Mouse (Mus musculus) forebrain, embryonic 12.5 days (tissue): ENCODE measurements at regions not wholly inside any gene's neighbourhood (a gene's known extent, or its start where the extent isn't known, plus 50 kb on each side); places are given as distances from the start of the nearest gene placed in this dataset.

Experiments
- ATAC-seq: fragments of 200-750 bp; cut with Nextera tagmentation; 2 replicates; pipeline ENCODE4 v1.8.0; 2017; ENCODE audit warnings: moderate TSS enrichment; ENCODE audit not compliant: low FRiP score
- H3K27ac ChIP-seq: fragments of 300-500 bp; sonication (generic); 2 replicates; pipeline ENCODE4 v1.5.1; 2016; ENCODE audit warnings: mild to moderate bottlenecking
- H3K27me3 ChIP-seq: fragments of 300-500 bp; sonication (generic); 2 replicates; pipeline ENCODE4 v1.6.1; 2016; ENCODE audit warnings: mild to moderate bottlenecking
- H3K36me3 ChIP-seq: fragments of 300-500 bp; sonication (generic); replicated peaks from 2 replicates; pipeline ENCODE4 v1.6.1; 2016; ENCODE audit warnings: mild to moderate bottlenecking
- H3K4me1 ChIP-seq: fragments of 300-500 bp; sonication (generic); 2 replicates; pipeline ENCODE4 v1.6.1; 2016
- H3K4me2 ChIP-seq: fragments of 300-500 bp; sonication (generic); 2 replicates; pipeline ENCODE4 v1.6.1; 2016; ENCODE audit warnings: mild to moderate bottlenecking, moderate library complexity
- H3K4me3 ChIP-seq: fragments of 300-500 bp; sonication (generic); replicated peaks from 2 replicates; pipeline ENCODE4 v1.5.1; 2016; ENCODE audit warnings: mild to moderate bottlenecking
- H3K9ac ChIP-seq: fragments of 300-500 bp; sonication (generic); 2 replicates; pipeline ENCODE4 v1.6.1; 2016; ENCODE audit warnings: mild to moderate bottlenecking
- H3K9me3 ChIP-seq: fragments of 300-500 bp; sonication (generic); 2 replicates; pipeline ENCODE4 v1.6.1; 2016
- WGBS: fragments of 180-500 bp; shearing (Covaris S2); methylation state at CpG from one replicate; pipeline ENCODE4 v1.1.7; 2016; 5-methylcytosine and 5-hydroxymethylcytosine counted together

GRCm38 (mm10) chr1:128672306-128672705, 80.2 kb upstream of the Cxcr4 start:
- Histone ChIP-seq H3K4me1 (peaks cover 15% of the 10 kb centered on the region), H3K4me2 (no peak overlapping the region), H3K4me3 (no peak overlapping the region), H3K27me3 (0 out of 2 replicates have a peak, but pooled peaks cover 3% of the 10 kb centered on the region), H3K36me3 (no peaks in the 10 kb centered on the region), H3K9ac (no peak overlapping the region), H3K9me3 (0 out of 2 replicates have a peak, but pooled peaks cover 5% of the 10 kb centered on the region), H3K27ac (no peak overlapping the region)
- WGBS, result 98% methylated on average over 3 of the region's 3 CpGs
- ATAC-seq, result no peak

DNA sequence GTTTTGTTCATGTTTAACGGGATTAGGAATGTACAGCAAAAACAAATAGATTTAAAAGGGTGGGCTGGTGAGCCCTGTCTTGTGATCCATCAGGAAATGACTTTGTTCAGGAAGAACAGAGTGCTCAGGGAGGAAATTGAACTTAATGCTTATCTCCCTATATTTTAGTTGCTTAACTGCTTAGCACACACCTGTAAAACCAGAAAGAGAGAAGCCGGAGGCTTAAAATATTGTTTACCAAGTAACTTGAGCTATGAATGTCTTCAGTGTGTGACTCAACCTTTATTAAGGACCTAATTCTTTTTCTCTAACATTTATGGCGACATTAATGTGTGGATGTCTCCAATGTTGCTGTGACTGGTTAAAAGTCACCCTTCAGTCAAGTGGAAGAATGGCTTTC, 79.4 kb upstream of the Cxcr4 start:
- 90% methylated on average over 3 of the region's 3 CpGs for WGBS
- no peak for ATAC-seq
- H3K27me3 ChIP-seq, result 0 out of 2 replicates have a peak, but pooled peaks cover 3% of the 10 kb centered on the region

GRCm38 (mm10) chr1:128671016-128671415, 78.9 kb upstream of the Cxcr4 start:
- Histone ChIP-seq H3K4me3 (no peak overlapping the region), H3K9ac (no peak overlapping the region), H3K27me3 (0 out of 2 replicates have a peak, but pooled peaks cover 3% of the 10 kb centered on the region), H3K4me2 (no peak overlapping the region), H3K4me1 (peaks cover 15% of the 10 kb centered on the region), H3K9me3 (0 out of 2 replicates have a peak, but pooled peaks cover 5% of the 10 kb centered on the region), H3K36me3 (no peaks in the 10 kb centered on the region), H3K27ac (no peak overlapping the region)
- no peak for ATAC-seq
- 68% methylated on average over 5 of the region's 5 CpGs for WGBS

More for the DNA sequence above, 79.4 kb upstream of the Cxcr4 start:
- Histone ChIP-seq H3K9me3 (0 out of 2 replicates have a peak, but pooled peaks cover 5% of the 10 kb centered on the region), H3K4me1 (peaks cover 15% of the 10 kb centered on the region), H3K4me3 (no peak overlapping the region), H3K9ac (no peak overlapping the region), H3K36me3 (no peaks in the 10 kb centered on the region), H3K4me2 (no peak overlapping the region), H3K27ac (no peak overlapping the region)

- 0 out of 2 replicates have a peak, but pooled peaks cover 3% of the 10 kb centered on the region for H3K27me3 ChIP-seq
- peaks cover 18% of the 10 kb centered on the region for H3K4me1 ChIP-seq
- H3K27ac ChIP-seq, result 0 out of 2 replicates have a peak overlapping the region, but pooled peaks have one; percentile 37
- no peak overlapping the region for H3K9ac ChIP-seq
- 0 out of 2 replicates have a peak, but pooled peaks cover 5% of the 10 kb centered on the region for H3K9me3 ChIP-seq
- H3K4me3 ChIP-seq, result no peak overlapping the region
- H3K4me2 ChIP-seq, result no peak overlapping the region
- no peaks in the 10 kb centered on the region for H3K36me3 ChIP-seq
- ATAC-seq, result peak; percentile 57
- WGBS, result 8% methylated on average over 2 of the region's 2 CpGs
These were observed 77.2 kb upstream of the Cxcr4 start for GRCm38 (mm10) chr1:128669241-128669666.

- 66% methylated on average over 6 of the region's 6 CpGs for WGBS
These were observed 76.6 kb upstream of the Cxcr4 start for GRCm38 (mm10) chr1:128668718-128669117.

DNA sequence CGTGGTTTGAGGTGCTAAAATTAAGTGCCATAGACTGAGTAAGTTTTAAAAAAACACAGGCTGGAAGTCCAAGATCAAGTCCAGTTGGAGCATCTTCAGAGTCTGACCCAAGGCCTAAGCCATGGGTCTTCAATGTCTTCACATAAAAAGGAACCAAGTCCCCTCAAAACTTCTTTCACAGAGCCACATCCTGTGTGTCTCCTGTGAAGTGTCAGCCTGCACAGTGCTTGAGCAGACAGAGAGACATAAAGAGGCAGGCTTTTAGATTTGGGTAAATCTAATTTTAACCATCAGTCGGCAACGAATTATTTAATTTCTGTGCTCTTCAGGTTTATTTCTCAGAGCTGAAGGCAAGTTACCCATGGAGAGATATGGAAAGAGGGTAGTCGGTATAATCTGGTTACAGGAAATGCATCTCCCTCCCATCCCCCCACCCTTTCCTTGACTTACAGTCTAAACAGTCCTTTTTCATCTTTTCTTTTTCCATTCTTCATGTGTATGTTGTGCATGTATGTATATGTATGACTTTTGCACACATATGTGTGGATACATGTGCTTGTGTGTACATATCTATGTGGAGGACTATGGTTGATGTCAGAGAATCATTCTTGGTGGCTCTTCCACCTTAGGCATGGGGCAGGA, 75.1 kb upstream of the Cxcr4 start:
- no peak overlapping the region for H3K4me2 ChIP-seq
- H3K36me3 ChIP-seq, result no peaks in the 10 kb centered on the region
- 0 out of 2 replicates have a peak, but pooled peaks cover 3% of the 10 kb centered on the region for H3K27me3 ChIP-seq
- H3K4me3 ChIP-seq, result no peak overlapping the region
- H3K9me3 ChIP-seq, result no peaks in the 10 kb centered on the region
- H3K27ac ChIP-seq, result no peak overlapping the region
- 94% methylated on average over 4 of the region's 4 CpGs for WGBS
- H3K4me1 ChIP-seq, result peaks cover 18% of the 10 kb centered on the region
- no peak for ATAC-seq
- H3K9ac ChIP-seq, result no peak overlapping the region

More at GRCm38 (mm10) chr1:128668718-128669117, 76.6 kb upstream of the Cxcr4 start:
- Histone ChIP-seq H3K36me3 (no peaks in the 10 kb centered on the region), H3K9ac (no peak overlapping the region), H3K4me1 (peaks cover 18% of the 10 kb centered on the region), H3K4me3 (no peak overlapping the region), H3K27me3 (0 out of 2 replicates have a peak, but pooled peaks cover 3% of the 10 kb centered on the region), H3K9me3 (0 out of 2 replicates have a peak, but pooled peaks cover 5% of the 10 kb centered on the region), H3K4me2 (no peak overlapping the region), H3K27ac (no peak overlapping the region)
- no peak for ATAC-seq

GRCm38 (mm10) chr1:128663207-128663606, 71.1 kb upstream of the Cxcr4 start:
- WGBS, result 92% methylated on average over 2 of the region's 2 CpGs
- Histone ChIP-seq H3K4me1 (peaks cover 10% of the 10 kb centered on the region), H3K36me3 (no peaks in the 10 kb centered on the region), H3K27me3 (no peaks in the 10 kb centered on the region), H3K9me3 (no peaks in the 10 kb centered on the region), H3K27ac (no peak overlapping the region), H3K4me3 (no peak overlapping the region), H3K9ac (no peak overlapping the region), H3K4me2 (no peak overlapping the region)
- no peak for ATAC-seq

GRCm38 (mm10) chr1:128659857-128660256, 67.8 kb upstream of the Cxcr4 start:
- Histone ChIP-seq H3K9me3 (no peaks in the 10 kb centered on the region), H3K4me2 (no peak overlapping the region), H3K9ac (no peak overlapping the region), H3K4me1 (peaks cover 9% of the 10 kb centered on the region), H3K36me3 (no peaks in the 10 kb centered on the region), H3K27me3 (no peaks in the 10 kb centered on the region), H3K4me3 (no peak overlapping the region), H3K27ac (no peak overlapping the region)
- peak; percentile 39; the same call in 1 of the 2 replicates for ATAC-seq
- WGBS, result 42% methylated on average over 1 of the region's 1 CpGs

DNA sequence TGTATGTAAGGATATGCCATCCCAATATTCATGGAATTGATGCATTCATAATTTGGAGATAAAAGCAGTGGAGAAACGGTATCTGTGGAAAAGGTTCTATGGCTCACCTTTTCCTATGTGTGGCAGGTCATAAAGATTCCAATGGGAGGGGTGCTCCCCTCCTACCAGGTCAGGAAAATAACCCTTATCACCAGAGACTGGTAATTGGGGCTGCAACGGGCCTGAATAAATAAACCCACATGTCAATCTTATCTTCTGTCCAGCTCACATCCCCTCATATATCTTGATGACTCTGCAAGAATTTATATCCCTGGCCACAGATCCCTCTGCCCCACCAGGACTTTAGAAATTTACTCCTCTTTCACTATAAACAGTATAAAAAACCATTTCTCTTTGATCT, 66.7 kb upstream of the Cxcr4 start:
- H3K36me3 ChIP-seq, result no peaks in the 10 kb centered on the region
- H3K9ac ChIP-seq, result no peak overlapping the region
- no peak for ATAC-seq
- H3K4me3 ChIP-seq, result no peak overlapping the region
- H3K27ac ChIP-seq, result no peak overlapping the region
- 85% methylated on average over 2 of the region's 2 CpGs for WGBS
- peaks cover 8% of the 10 kb centered on the region for H3K4me1 ChIP-seq
- no peak overlapping the region for H3K4me2 ChIP-seq
- no peaks in the 10 kb centered on the region for H3K9me3 ChIP-seq
- H3K27me3 ChIP-seq, result no peaks in the 10 kb centered on the region

DNA sequence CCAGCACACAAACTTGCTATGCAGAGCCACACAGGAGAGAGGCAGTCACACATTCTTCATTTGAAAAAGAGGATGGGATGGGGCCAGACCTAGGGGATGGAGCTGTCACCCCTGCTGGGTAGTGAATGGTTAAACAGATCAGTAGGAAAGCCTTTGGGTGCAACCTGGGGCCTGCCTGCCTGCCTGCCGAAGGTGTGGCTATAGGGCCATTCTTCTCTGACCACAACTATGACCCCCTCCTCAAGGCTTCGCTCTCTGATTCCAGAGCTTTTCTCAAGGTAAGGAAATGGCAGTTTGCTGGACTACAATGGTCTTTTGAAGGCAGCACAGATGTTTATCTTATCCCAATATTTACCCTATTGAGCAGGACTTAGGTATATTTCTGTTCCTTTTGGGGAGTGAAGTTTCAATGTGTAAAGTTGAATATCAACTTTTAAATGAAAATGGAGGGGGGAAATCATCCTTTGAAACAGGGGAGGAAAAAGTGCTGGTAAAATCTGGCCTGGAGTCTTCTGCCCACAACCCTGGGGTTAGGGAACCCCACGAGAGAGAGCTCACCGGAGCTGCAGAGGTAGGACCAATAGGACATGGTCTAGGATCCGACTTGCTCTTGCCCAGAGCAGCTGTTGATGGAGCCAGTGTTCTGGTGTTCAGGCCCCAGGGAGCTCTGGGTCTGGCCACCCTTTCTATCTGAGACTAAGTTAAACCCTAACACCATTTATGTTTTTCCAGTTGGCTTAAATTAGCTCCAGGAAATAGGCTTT, 62.2 kb upstream of the Cxcr4 start:
- no peaks in the 10 kb centered on the region for H3K36me3 ChIP-seq
- no peak overlapping the region for H3K9ac ChIP-seq
- no peak for ATAC-seq
- no peak overlapping the region for H3K4me3 ChIP-seq
- peaks cover 9% of the 10 kb centered on the region for H3K4me1 ChIP-seq
- WGBS, result 75% methylated on average over 5 of the region's 5 CpGs
- H3K27me3 ChIP-seq, result 0 out of 2 replicates have a peak, but pooled peaks cover 4% of the 10 kb centered on the region
- no peak overlapping the region for H3K27ac ChIP-seq
- H3K9me3 ChIP-seq, result no peaks in the 10 kb centered on the region
- no peak overlapping the region for H3K4me2 ChIP-seq

- no peak for ATAC-seq
- H3K4me1 ChIP-seq, result peaks cover 13% of the 10 kb centered on the region
- H3K4me3 ChIP-seq, result no peak overlapping the region
- no peak overlapping the region for H3K27ac ChIP-seq
- H3K9ac ChIP-seq, result no peak overlapping the region
- no peaks in the 10 kb centered on the region for H3K36me3 ChIP-seq
- H3K9me3 ChIP-seq, result no peaks in the 10 kb centered on the region
- 96% methylated on average over 2 of the region's 2 CpGs for WGBS
- 0 out of 2 replicates have a peak, but pooled peaks cover 4% of the 10 kb centered on the region for H3K27me3 ChIP-seq
- no peak overlapping the region for H3K4me2 ChIP-seq
These were observed 58.5 kb upstream of the Cxcr4 start for GRCm38 (mm10) chr1:128650596-128650995.

- peak; percentile 78 for ATAC-seq
- WGBS, result 6% methylated on average over 13 of the region's 13 CpGs
These were observed 57.5 kb upstream of the Cxcr4 start for GRCm38 (mm10) chr1:128649490-128650178.

More at GRCm38 (mm10) chr1:128649490-128650178, 57.5 kb upstream of the Cxcr4 start:
- Histone ChIP-seq H3K27ac (peak overlapping the region; percentile 10), H3K4me3 (no peak overlapping the region), H3K27me3 (0 out of 2 replicates have a peak, but pooled peaks cover 4% of the 10 kb centered on the region), H3K4me2 (no peak overlapping the region), H3K9ac (no peak overlapping the region), H3K4me1 (peaks cover 13% of the 10 kb centered on the region), H3K9me3 (no peaks in the 10 kb centered on the region), H3K36me3 (no peaks in the 10 kb centered on the region)
